Mouse (Mus musculus) adrenal gland, adult 2 months (tissue): ENCODE measurements around the gene Axin2. TPM values are rescaled to one million over a fixed set of nuclear protein-coding genes. Genes with fewer than 3 reads are reported as not detected.

ENCODE experiments used
- DNase-seq: peaks from one replicate; pipeline ENCODE4 v3.0.0; 2021
- polyA plus RNA-seq: library from polyadenylated mRNA; depleted of rRNA; stranded (reverse); fragments of >200 nt; gene quantifications from 2 replicates; pipeline ENCODE4 v1.2.3, GENCODE M21; 2012; rRNA removed
- total RNA-seq, 2 experiments: library from RNA; stranded (reverse); gene quantifications; 2 replicates each; pipeline ENCODE4 v1.2.3; 2021

Gene Axin2
- total and polyA plus RNA-seq, 3 experiments: 25.7 to 47.1 (median 28.6) TPM

DNA sequence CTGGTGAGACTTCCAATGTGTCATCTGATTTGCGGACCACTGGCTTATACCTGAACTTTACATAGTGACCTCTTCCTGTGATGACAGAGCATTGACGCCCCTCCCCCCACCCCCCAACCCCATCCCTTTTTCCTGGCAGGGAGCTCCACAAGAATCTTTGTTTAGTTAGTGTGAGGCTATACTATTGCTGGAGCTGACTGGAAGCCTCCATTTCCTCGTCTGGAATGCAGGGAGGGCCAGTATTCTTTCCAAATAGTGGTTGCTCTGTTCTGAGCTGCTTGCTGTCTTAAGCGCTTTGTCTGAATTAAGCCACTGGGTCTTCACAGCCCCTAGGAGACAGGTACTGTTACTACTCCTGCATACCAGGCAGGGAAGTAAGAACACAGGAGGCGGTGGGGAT is 53.7 kb downstream of the Axin2 start:
- no peak for DNase-seq

DNA sequence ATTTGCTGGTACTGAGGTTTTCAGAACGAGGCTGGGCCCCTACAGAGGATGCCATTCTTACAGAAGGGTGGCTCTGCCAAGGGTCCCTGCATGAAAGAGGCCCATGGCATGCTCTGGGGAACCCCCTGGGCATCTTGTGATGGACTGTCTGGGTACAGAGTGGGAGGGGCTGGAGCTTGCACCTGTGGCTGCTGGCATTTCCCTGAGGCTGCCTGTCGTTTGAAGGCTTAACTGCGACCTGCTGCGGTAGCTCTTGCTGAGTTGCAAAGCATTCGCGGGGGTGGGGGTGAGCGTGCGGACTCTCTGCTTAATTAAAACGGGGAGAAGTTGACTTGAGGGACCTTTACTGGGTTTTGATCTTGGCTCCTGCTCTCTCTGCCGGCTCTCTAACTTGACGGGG is 55.4 kb downstream of the Axin2 start:
- DNase-seq: no peak

DNA sequence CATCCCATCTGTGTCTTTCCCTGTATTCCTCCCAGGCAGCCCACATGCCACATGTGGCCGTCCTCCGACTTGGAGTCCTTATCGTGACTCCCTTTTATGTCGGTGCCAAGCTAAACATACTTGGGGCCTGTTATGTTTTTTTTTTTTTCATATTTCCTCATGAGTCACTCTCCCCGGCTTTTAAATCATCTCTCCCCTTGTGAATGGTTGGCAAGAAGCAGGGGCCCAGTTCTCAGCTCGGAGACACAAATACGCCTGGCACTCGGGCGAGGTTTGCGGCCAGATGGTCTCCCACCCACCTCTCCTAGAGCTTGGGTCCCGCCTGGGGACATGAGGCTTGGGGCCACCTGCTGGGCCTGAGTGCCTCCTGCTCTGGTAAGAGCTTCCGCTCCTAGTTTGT is 60.4 kb downstream of the Axin2 start:
- DNase-seq: peak; percentile 86

DNA sequence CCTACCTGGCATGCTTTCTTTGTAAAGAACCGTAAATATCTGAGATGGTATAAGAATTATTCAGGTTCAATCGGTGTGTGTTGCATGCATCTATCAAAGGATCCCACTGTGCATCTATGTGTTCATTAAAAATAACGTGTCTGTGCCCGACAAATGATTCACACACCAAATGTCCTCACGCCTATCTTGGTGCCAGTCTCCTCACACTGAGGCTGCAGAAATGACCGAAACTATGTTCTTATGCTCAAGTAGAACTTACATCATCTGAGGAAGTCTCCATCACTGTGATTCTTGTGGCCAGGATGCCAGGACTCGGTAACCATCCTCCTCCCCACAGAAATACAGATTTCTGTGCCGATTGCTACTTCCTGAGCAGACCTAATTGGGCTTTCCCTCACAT is 60.9 kb downstream of the Axin2 start:
- no peak for DNase-seq

DNA sequence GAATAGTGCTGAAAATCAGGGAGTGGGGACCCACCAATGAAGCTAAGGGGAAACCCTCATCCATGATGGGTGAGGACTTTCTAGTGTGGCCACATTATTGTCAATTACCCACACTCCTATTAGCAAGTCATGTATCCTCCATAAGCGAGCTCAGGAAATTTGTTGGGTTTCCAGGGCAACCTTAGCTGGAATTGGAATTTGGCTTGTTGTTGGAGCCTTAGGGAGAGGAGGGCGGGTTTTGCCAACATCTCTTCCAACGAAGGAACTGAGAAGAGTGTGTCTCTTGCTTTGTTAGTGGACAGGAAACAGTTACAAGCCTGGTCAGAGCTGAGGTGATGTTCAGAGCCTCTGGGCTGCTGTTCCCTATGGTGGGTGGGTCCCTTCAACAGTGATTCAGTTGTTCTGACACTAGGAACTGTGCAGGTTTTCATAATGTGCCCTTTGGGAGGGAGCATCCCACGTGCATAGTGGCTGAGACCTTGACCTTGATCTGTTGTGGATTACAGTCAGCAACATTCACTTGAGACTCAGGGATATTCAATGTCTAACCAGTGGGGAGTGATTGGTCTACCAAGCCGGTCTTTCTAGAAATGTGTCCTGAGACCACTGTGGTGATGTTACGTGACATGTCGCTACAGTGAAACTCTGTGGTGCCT is 63.4 kb downstream of the Axin2 start:
- DNase-seq: peak; percentile 64

DNA sequence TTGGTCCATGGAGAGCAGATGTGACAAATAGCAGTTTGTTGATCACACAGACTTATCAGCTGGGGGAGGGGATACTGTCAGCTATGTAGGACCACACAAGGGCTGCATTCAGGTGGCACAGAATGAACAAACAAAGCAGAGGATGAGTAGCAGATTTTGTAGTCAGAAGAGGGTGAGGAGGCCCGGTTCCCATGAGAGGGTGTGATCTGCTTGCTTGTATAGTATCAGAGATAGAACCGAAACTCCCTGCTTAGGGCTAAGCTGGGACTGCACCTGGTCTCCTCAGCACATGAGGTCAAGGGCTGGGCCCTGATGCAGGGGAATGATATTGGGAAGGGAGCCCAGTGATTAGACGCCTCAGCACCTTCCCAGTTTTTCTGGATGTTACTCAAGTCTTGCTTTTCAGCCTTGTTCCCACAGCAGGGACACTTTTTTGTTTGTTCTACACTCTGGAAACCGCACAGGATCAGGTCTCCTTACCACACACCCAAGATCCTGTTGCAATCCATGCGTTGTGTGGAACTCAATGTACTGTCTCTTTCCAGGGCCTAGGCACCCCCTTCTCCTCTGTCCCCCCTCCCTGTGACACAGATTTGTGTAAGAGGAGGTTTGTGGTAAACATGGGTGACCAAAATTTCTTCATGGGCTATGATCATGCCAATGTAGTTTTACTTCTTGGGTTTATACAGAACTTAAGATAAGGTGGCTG is 64.7 kb downstream of the Axin2 start:
- DNase-seq: no peak

DNA sequence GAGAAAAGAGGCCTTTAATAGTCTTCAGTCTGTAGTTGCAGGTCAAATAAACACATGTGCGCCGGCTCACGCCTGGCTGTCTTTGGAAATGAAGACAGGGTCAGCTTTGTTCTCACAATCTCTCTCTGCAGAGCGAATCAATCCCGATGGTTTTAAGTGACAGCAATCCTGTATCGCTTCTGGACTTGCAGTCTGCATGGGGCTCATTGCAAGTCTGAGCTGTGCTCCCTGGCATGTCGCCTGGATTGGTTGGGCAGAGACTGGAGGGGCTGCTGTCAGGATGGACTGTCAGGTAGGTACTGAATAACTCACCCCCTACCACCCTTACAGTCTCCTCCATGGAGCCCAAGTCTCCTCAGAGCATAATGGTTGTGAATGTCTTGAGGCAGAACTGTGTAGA is 65.7 kb downstream of the Axin2 start:
- DNase-seq: no peak

DNA sequence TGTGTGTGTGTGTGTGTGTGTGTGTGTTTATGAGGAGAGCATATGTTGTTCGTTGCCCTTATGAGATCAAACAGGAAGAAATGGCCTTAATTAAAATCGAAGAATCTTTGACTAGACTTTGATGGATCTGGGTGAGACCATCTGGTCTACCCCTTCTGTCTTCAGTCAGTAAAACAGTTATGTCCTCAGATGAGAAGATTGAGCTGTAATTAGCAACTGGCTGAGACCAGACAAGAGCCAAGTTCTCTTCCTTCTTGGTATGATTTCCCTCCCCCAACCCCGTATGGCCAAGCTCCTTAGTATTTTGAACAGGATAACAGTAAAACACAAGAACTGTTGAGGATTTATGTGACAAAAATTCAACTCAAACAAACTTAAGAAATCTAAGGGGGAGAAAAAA is 67.1 kb downstream of the Axin2 start:
- no peak for DNase-seq

DNA sequence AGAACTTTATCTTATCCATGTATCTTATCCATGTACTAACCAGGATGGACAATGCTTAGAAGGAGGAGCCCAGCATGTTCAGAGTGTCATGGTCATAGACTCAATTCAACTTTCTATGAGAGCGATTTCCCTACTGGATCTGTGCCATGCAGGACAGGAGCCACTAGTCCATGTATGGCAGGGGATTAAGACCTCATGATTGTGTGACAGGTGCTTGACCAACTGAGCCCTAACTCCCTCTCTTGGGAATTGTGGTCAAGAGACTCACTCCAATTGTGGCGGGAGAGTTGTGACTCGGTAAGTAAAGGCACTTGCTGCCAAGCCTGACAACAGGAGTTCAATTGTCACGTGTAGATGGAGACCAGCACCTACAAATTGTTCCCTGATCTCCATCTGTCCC is 67.6 kb downstream of the Axin2 start:
- DNase-seq: no peak

DNA sequence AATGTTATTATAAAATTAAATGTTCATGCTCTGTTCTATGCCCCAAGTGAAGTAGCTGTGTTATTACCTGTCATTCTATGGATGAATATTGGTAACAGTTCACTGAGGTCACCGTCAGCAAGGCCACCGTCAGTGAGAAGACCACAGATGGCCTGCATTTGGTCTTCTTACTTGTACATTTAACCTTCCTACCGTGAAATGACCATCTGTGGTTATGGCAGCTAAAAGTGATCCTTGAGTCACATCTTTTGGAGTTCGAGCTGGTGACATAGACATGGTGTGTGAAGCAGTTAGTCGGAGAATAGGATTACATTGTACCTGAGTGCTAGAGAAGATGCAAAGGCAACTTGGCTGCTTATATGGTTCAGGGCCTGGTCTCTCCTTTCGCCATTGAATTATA is 68.1 kb downstream of the Axin2 start:
- no peak for DNase-seq

DNA sequence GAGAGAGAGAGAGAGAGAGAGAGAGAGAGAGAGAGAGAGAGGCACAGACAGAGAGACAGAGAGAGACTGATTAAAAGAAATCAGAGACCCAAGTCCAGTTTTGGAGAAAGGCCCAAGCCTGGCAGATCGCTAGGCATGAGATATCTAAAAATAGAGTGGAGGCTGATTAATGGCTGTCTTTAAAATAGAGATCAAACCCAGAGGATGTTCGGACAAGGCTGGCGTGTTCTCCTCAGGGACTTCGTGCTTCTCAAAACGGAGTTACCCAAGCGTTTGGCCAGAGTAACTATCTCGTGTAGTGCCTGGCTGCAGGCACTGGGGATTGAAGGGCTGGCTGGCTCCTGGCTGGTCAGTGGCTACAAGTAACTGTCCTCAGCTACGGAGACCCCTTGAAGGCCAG is 69.8 kb downstream of the Axin2 start:
- DNase-seq: peak; percentile 65

DNA sequence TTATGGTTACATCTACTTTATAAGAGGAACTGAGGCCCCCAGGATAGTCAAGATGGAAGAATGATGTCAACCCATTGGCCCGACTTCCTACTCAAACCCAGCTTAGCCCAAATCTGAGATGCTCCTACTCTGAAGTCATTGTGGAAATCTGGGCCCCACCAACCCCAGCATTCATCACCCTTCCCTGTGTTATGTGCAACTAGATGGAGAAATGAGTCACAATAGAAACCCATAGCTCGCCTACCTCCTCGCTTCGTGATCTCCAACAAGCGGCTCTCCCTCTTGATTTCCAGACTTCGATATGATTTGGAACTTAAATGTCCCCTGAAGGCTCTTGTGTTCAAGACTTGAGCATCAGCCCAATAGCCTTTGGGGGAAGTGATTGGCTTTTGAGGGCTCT is 73.3 kb downstream of the Axin2 start:
- no peak for DNase-seq

DNA sequence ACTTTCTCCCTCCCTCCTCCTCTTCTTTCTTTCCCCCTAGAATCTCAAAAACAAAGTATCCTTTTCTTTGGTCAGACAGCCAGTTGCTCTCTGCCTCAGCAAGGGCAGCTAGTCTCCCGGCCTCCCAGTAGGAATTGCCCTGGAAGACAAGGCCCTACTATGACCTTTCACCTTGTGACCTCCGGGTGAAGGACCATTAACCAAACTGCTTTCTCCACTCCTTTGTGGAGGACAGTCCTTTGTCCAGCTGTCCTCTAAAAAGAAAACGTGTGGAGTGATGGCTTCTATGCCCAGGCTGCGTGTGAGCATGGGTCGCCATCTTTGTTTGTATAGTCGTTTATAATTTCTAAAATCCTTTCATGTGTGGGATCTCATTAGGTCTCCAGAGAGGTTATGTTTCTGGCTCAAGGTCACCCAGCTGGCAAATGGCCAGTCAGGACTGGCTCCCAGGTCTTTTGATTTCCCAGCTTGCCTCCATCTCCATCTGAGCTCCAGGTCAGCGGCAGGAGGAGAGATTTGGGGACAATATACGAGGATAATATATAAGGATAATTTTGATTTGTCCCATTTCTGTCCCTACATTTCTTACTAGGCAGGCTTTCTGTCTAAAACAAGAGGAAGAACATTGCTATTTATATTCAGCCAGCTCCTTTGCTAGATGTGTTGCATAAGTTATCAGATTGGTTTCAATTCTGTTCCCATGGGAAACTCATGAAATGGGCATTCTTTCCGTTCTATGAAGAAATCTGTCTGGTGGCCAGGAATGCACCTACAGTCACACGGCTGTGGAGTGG is 75.2 kb downstream of the Axin2 start:
- no peak for DNase-seq

DNA sequence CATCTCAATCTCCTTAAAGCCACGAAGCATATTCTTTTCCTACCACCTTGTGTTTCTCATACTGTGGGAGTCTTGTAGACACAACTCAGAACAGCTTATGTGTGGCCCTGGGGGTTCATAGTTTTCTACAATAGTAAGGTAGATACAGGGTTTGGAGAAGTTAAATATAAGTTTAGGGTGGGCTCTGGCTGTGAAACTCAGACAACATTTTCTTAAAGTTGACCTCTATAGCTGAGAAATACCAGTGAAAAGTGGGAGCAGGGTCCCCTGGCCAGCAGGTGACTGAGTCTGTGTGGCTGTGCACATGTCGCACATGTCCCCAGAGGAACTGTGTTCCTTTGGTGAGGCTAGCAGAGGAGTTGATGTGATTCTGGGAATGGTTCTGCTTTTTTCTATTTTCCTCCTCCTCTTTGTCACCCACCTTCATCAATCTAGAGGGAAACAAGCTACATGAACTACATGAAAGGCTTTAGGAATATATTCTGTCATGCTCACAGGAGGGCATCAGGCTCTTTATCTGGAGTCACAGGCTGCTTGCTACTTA is 75.9 kb downstream of the Axin2 start:
- DNase-seq: no peak

DNA sequence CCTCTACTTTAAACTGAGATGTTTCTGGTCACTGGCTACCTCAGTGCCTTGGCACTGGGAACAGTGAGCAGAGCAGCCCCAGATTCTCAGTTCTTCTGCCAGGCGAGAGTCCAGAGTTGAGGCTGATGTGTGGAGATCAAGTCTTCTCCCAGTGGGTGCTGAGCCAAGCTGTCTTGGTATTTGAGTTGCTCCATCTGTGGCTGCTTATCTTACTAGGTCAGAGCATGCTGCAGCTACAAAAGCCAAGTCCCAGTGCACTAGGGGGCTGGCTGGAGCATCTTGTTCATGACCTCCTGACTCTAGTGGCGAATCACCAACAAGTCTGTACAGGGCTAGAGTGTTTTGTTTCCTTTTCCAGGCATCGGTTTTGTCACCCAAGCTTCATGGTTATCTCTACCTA is 77.7 kb downstream of the Axin2 start:
- peak; percentile 42 for DNase-seq

Other genes starting within 250 kb of the Axin2 start
- not detected for gene E030025P04Rik, start 224.0 kb downstream of the Axin2 start, total RNA-seq
- gene E030025P04Rik, start 224.0 kb downstream of the Axin2 start, polyA plus RNA-seq: not detected in 2 replicates